Mouse (Mus musculus) WW6 (cell line): ENCODE data around the gene Olfr1216.
"Not testable (repeated sequence)": the region's sequence is repeated elsewhere in the genome, so short reads cannot be mapped to it uniquely, and the experiment has no call there.

ENCODE experiments used
- DNase-seq: peaks from one replicate; pipeline ENCODE4 v3.0.0-alpha.2; 2013; ENCODE audit warnings: low read depth, low spot score

Olfr1216 gene

DNA sequence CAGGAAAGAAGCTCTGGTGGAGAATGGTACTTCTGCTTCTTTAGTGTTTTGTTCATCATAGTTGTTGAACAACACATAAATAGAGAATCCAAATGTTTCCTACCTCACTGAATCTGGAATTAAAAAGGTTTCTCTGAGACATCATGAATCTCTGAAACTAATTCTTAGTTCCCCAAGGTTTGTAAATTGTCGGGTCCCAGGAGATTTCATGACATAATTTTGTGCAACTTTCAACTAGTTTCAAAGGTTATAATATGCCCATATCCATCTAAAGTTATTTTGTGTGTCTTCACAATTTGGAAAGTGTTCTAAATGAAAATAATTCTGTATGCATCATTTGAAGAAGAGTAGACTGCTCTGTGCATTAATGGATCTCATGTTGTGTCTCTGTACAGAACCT, at the start of gene Olfr1216:
Gene Olfr1216, minus strand, starts transcription at position 101 of the 400 bp plus-strand sequence.
- no peak for DNase-seq

- no peak for DNase-seq
Observed at GRCm38 (mm10) chr2:89061087-89061486, 42.9 kb upstream of the Olfr1216 start, which contains the start of gene Olfr1218. Gene Olfr1218, minus strand, starts transcription at chr2:89061187.

GRCm38 (mm10) chr2:89031965-89032364, 13.8 kb upstream of the Olfr1216 start, which contains the start of gene Olfr1217:
Gene Olfr1217, minus strand, starts transcription at chr2:89032065.
- DNase-seq = no peak

- DNase-seq = not testable (repeated sequence)
Observed at GRCm38 (mm10) chr2:89021436-89021835, 3.3 kb upstream of the Olfr1216 start.

- DNase-seq = no peak
Observed at GRCm38 (mm10) chr2:89006873-89007272, 11.3 kb downstream of the Olfr1216 start, which contains the start of gene Olfr1215. Gene Olfr1215, minus strand, starts transcription at chr2:89006973.

DNA sequence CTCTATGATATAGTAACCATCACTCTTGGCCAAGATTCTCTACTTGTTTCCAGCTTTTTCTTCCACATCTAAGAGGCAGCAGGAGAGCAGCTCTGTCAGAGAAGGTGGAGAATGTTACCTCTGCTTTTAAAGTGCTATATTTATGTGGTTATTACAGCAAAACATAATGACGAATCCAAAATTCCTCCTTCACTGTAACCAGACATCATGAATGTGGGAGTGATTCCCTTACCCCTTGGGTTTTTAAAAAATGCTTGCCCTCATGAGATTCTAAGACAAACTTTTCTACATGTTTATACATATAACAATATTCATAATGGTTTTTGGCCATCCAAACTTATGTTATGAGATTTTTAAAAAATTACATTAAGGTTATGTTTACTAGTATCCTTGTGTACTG, 25.6 kb downstream of the Olfr1216 start, which contains the start of gene Olfr1214:
Gene Olfr1214, minus strand, starts transcription at position 101 of the 400 bp plus-strand sequence.
- no peak for DNase-seq

GRCm38 (mm10) chr2:88980181-88980580, 38.0 kb downstream of the Olfr1216 start, which contains the start of gene Gm13762:
Gene Gm13762, minus strand, starts transcription at chr2:88980281.
- no peak for DNase-seq
